Mouse (Mus musculus): ENCODE results near the gene Whrn. TPM values are rescaled to one million over a fixed set of nuclear protein-coding genes. Genes with fewer than 3 reads are reported as not detected.

Whrn gene
- polyA plus RNA-seq, 1 experiment from 2014 or later: 4.8 TPM

Other genes with a start within 250 kb of the Whrn start
- not detected in 2 replicates for gene Orm1, start 151.4 kb downstream of the Whrn start, polyA plus RNA-seq (2015; fragmentation: Nextera tagmentation; extraction: Ambion mirVana)
- gene Orm3, start 139.8 kb downstream of the Whrn start, polyA plus RNA-seq (2015; fragmentation: Nextera tagmentation; extraction: Ambion mirVana): not detected in 2 replicates
- gene Orm2, start 133.5 kb downstream of the Whrn start, polyA plus RNA-seq (2015; fragmentation: Nextera tagmentation; extraction: Ambion mirVana): not detected in 2 replicates
- 7.1 and 9.4 TPM in 2 replicates for gene Akna, start 92.6 kb downstream of the Whrn start, polyA plus RNA-seq (2015; fragmentation: Nextera tagmentation; extraction: Ambion mirVana)
- gene Atp6v1g1, start 48.8 kb upstream of the Whrn start, polyA plus RNA-seq (2015; fragmentation: Nextera tagmentation; extraction: Ambion mirVana): 305 and 320 TPM in 2 replicates
- 6.6 TPM in 2 replicates for gene Tmem268, start 62.8 kb upstream of the Whrn start, polyA plus RNA-seq (2015; fragmentation: Nextera tagmentation; extraction: Ambion mirVana)
- gene Gm11213, start 109.3 kb upstream of the Whrn start, polyA plus RNA-seq (2015; fragmentation: Nextera tagmentation; extraction: Ambion mirVana): not detected in 2 replicates
- not detected in 2 replicates for gene Tex48, start 126.4 kb upstream of the Whrn start, polyA plus RNA-seq (2015; fragmentation: Nextera tagmentation; extraction: Ambion mirVana)
- gene Gm11214, start 167.4 kb upstream of the Whrn start, polyA plus RNA-seq (2015; fragmentation: Nextera tagmentation; extraction: Ambion mirVana): not detected in 2 replicates
- 1.3 TPM in 2 replicates for gene Tnfsf15, start 249.1 kb upstream of the Whrn start, polyA plus RNA-seq (2015; fragmentation: Nextera tagmentation; extraction: Ambion mirVana)